Mouse (Mus musculus) adrenal gland, postnatal 4 days (tissue): Measurements from ENCODE around the gene Habp4. TPM values are rescaled to one million over a fixed set of nuclear protein-coding genes. Genes with fewer than 3 reads are reported as not detected.

ENCODE experiments used
- DNase-seq, 2 experiments: peaks; one replicate each; pipeline ENCODE4 v3.0.0; 2021 to 2022; ENCODE audit warnings: low spot score in 2 of 2, mixed read lengths in 2 of 2
- long read RNA-seq, 2 experiments: library from polyadenylated mRNA; stranded (forward); transcript quantifications; one replicate each; pipeline ENCODE4 v2.0.0; 2021
- total RNA-seq, 2 experiments: library from RNA; stranded (reverse); gene quantifications; 2 replicates each; pipeline ENCODE4 v1.2.3; 2021

The Habp4 gene
- 10 to 100 TPM; 29.3 to 32.4 TPM for total RNA-seq
- long read RNA-seq, experiment 1, transcript Habp4-201 (8 exons, 2,564 nt) = major isoform, 49 of 63 reads
- long read RNA-seq, experiment 1, partial matches to known transcripts = 2 of 63 reads
- long read RNA-seq, experiment 1, other reads (novel, unspliced or antisense) = 11 of 63 reads
- long read RNA-seq, experiment 2, full-length matches to known transcripts = 84 of 98 reads
- long read RNA-seq, experiment 2, partial matches to known transcripts = 1 of 98 reads
- long read RNA-seq, experiment 2, other reads (novel, unspliced or antisense) = 13 of 98 reads

GRCm38 (mm10) chr13:64161548-64161915, at the start of gene Habp4:
TSS of gene Habp4 (plus strand) at chr13:64161824.
- peak; percentile 88 to 96 for DNase-seq

GRCm38 (mm10) chr13:64117442-64117841, 44.2 kb upstream of the Habp4 start:
- DNase-seq = no peak

- no peak for DNase-seq
Observed at GRCm38 (mm10) chr13:64120760-64121159, 40.9 kb upstream of the Habp4 start.

DNA sequence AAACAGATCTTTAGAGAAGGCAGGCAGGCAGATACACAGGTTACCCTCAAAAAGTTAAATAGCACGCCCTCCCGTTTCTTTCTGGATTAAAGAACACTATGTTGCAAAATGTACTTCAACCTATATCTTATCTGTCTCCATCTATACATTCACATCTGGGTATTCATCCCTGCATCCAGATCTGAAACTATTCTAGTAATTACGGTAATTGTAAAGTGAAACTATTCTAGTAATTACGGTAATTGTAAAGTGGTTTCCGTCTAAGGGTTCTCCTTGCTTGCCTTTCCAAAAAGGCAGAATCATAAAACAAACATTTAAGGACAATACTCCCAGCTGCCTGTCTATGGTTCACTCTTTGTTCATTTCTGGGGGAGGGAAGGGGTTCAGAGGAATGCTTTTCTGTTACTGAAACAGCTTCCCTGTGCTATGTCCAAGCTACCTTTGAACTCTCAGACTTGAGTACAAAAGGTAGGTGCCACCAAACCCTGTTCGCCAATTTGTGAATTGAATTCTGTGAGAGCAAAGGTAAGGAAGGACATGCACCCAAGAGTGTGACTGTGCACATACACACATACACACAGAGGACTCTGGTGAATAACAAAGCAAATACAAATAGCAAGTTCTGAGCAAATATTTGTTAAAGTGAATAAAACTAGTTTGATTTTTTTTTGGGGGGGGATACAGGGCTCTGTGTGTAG, 38.0 kb upstream of the Habp4 start:
- DNase-seq = no peak

DNA sequence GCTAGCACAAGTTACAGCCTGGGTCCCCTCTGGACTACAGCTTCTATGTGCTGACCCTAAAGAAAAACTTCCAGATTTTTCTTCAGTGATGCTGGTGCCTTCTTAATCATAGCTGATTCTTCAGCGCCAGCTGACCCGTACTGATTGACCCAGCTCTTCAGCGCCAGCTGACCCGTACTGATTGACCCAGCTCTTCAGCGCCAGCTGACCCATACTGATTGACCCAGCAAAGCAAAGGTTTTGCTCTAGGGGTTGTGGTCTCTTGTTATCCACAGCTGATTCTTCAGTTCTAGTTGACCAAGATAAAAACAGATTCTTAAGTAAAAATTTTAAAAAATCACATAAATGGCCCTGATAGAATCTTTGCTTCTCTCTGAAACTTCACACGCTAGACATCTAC, 36.7 kb upstream of the Habp4 start:
- DNase-seq = no peak

DNA sequence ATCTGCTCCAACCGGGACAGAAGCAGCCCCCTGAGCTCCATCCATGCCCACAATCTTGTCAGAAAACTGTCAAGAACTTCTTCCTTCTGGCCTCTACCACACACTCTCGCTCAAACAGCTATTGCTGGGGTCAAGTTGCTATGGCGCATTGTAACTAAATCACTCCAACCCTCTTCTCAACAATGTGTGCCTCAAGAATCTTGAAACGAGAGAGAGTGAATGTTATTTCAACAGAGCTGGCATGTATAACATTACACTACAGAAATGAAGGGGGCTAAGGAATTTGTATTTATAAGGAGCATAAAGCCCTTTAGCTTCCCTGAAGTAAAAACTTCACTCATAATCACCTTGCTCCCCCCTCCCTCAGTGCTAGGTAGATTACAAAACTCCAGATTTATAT, 35.3 kb upstream of the Habp4 start:
- no peak for DNase-seq

- peak; percentile 44 to 52 for DNase-seq
Observed at GRCm38 (mm10) chr13:64128858-64129615, 32.6 kb upstream of the Habp4 start, which contains the start of gene Slc35d2. TSS of gene Slc35d2 (minus strand) at chr13:64129368.

GRCm38 (mm10) chr13:64129616-64130375, 31.8 kb upstream of the Habp4 start:
- peak; percentile 9 to 26 for DNase-seq

GRCm38 (mm10) chr13:64150121-64150520, 11.5 kb upstream of the Habp4 start:
- DNase-seq = no peak

DNA sequence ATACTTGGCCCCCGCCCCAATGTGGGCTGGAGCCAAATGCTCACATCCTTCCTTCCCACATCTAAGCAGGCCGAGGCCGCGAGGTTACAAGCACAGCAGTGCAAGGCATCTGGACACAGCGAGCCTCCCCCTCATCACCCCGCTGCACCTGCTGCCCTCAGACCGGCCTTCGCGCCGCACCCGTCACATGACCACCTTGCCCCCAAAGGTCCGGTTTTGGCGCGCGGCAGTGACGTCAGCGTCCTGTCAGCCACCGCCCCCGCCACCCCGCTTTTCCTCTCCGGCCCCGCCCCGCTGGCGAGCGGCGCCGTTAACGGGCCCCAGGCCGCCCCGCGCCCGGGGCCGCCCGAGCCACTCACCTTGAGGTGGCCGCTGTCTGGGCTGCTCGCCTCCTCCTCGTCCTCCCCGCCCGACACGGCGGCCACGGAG, 9.4 kb upstream of the Habp4 start:
- peak; percentile 70 to 76 for DNase-seq

GRCm38 (mm10) chr13:64152671-64153082, 8.9 kb upstream of the Habp4 start:
- peak in 1 of 2 experiments; percentile 25 for DNase-seq

- DNase-seq = peak; percentile 90 to 96
Observed at GRCm38 (mm10) chr13:64153083-64153682, 8.4 kb upstream of the Habp4 start, which contains the start of gene Zfp367. TSS of gene Zfp367 (minus strand) at chr13:64153202.

GRCm38 (mm10) chr13:64153751-64154267, 7.8 kb upstream of the Habp4 start:
- DNase-seq = peak in 1 of 2 experiments; percentile 7

GRCm38 (mm10) chr13:64154651-64155050, 7.0 kb upstream of the Habp4 start:
- no peak for DNase-seq

GRCm38 (mm10) chr13:64155171-64155571, 6.5 kb upstream of the Habp4 start:
- DNase-seq = no peak

DNA sequence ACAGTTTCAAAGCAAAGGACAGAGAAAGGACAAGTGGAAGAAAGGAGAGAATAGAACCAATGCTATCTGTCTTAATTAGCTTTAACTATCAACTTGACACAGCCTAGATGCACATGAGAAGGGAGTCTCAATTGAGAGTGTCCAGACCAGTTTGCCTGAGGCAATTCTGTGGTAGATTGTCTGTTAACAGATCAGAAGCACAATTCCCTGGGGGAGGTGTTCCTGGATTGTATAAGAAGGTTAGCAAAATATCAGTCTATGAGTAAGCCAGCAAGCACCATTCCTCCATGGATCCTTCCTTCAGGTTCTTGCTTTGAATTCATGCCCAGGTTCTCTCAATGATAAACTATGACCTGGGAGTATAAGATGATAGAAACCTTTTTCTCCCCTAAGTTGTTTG, 4.7 kb upstream of the Habp4 start:
- no peak for DNase-seq

DNA sequence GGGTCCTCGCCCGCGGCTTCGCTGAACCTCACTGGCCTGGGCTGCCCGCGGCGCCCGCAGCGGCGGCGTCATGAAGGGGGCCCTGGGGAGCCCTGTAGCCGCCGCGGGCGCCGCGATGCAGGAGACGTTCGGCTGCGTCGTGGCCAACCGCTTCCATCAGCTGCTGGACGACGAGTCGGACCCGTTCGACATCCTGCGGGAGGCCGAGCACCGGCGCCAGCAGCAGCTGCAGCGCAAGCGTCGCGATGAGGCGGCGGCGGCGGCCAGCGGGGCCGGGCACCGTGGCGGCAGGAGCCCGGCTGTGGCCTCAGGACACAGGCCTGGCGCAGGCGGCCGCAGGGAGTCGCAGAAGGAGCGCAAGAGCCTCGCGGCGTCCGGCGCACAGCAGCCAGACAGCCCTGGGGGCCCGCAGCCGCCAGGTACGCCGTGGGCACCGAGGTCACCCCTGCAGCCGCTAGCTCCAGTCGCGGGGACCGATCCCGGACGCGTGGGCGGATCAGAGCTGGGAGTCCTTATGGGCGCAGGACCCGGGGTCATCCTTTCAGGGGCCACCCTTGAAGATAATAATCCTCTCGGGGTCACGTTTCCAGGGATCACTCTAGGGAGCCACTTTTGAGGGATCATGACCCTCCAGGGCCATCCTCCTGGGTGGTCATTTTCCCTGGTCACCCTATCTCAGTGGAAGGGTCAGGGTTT, 440 bp downstream of the Habp4 start:
- DNase-seq = no peak

DNA sequence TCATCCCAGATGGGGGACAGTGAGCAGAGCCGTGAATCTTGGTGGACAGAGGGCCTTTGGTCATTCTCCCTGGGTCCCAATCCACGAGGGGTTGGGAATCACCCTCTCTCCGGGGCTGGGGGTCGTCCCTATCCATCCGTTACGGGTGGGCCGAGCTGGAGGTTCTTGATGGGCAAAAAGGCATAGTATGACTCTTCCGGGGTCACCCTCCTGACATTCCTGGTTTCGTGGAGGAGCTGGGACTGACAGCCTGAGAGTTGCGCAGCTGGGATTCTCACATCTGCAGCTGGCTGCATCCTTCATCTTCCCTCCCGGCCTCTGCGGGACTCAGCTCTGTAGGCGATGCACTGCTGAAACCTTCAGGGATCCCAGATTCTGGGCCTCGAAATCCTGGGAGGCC, 1.0 kb downstream of the Habp4 start:
- no peak for DNase-seq

- no peak for DNase-seq
Observed at GRCm38 (mm10) chr13:64163147-64163715, 1.6 kb downstream of the Habp4 start.
